Mouse (Mus musculus): ENCODE results near the gene Nudt3.
"Not testable (repeated sequence)": the region's sequence is repeated elsewhere in the genome, so short reads cannot be mapped to it uniquely, and the experiment has no call there.

Nudt3 gene

DNA sequence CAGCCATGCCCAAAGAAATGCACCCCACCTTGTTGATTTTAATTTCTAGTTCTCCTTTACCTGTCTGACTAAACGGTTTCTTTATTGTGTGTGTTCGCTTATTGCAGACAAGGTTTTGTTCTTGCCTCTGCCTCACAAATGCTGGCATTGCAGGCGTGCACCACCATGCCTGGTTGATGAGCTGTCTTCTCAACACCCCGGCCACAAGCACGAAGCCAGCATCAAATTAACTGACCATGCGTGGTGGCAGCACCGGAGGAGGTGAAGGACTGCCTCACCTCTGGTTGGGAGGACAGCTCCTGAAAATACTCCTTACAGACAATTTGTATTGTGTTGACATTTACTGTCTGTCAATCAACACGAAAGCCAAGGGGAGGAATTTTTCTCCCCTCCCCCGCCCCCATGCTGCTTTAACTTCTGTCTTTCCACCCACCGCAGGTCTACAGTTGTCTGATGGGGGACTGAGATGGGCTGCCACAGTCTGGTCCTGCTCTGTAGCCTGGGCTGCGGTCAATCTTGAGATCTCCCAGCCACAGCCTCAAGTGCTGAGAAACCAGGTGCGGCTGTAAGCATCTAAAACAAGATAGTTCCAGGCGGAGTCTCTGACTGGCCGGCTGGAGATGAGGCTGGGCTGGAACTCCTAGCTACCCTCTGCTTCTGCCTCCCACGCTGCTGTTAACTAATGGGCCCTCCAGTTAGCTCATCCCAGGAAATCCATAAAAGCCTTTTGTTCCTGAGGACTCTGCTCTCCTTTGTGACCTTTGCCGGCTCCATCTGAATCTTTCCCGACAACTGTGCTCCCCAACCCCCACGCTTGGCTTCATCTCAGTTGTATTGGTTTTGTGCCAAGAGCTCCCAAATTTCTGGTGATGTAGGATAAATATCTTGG lies 13.1 kb upstream of the Nudt3 start, which contains the start of gene Rps10:
Gene Rps10, minus strand, starts transcription at position 538 of the 889 bp plus-strand sequence.
- DNase-seq (ENCODE audit: low spot score in 2 of 2) = no peak

DNA sequence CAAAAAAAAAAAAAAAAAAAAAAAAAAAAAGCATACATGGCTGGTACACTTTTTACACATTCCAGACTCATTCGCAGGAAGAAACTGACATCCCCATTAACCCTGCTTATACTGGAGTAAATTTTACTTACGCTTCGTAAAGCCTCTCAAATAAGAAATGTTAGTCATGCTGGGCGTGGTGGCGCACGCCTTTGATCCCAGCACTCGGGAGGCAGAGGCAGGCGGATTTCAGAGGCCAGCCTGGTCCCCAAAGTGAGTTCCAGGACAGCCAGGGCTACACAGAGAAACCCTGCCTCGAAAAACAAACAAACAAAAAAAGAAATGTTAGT lies 12.2 kb upstream of the Nudt3 start:
- not testable (repeated sequence) for DNase-seq (ENCODE audit: low spot score in 2 of 2)

DNA sequence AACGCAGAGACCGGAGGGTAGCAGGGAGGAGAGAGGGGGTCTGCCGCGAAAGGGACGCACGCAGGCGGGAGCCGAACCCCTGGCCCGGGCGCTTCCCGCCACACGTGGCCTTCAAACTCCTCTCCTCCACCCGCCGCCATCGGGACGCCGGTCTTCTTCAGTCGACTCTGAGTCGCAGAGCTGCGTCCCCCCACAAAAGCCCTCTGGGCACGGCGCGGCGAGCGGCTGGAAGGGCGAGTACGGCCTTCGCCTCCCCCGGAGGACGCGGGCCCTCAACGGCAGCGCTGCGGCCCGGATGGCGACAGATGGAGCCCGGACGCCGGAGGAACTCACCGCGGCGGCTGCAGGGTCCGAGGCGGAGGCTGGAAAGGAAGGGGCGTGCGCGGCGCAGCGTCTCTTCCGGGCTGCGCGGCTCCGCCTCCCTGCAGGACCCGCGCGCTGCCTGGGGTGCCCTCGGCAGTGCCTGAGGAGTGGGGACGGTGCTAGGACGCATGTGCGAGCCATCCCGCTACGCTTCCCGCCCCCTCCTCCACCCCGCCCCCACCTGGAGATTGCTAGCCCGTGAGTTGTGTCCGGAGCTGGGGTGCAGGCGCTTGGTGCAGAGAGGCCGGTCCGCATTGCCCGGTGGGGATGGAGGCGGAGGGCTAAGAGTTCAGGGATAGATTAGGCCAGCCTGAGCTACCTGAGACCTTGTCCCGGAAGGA lies 11.7 kb upstream of the Nudt3 start, which contains the start of gene RPS10-NUDT3:
Gene RPS10-NUDT3, minus strand, starts transcription at position 352 of the 704 bp plus-strand sequence.
- peak; percentile 82 to 86 for DNase-seq (ENCODE audit: low spot score in 2 of 2)

DNA sequence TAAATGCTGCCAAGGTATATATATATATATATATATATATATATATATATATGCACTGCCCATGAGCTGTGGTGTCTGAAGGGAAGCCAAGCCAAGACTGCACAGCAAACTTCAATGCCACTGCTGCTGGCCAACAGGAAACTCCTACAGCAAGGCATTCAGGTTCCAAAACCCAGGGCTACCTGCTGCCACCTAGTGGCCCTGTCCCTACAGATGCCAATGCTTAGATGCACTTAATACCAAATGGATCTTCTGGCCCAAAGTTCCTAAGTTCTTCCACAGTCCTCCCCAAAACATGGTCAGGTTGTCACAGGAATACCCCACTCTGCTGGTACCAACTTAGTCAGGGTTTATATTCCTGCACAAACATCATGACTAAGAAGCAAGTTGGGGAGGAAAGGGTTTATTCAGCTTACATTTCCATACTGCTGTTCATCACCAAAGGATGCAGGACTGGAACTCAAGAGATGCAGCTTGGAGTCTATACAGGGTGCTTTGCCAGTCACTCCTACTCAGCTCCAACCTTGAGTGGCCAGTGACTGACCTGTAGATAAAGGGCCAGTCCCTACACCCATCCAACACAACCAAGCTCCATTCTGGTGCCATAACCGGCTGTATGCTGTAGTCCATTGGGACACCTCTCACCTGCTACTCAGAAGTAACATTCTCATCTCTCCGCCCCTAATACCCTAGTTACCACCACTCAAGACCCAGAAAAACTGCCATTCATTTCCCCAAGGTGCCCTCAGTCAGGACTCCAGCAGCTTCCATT lies 6.1 kb upstream of the Nudt3 start:
- peak; percentile 88 to 92 for DNase-seq (ENCODE audit: low spot score in 2 of 2)

DNA sequence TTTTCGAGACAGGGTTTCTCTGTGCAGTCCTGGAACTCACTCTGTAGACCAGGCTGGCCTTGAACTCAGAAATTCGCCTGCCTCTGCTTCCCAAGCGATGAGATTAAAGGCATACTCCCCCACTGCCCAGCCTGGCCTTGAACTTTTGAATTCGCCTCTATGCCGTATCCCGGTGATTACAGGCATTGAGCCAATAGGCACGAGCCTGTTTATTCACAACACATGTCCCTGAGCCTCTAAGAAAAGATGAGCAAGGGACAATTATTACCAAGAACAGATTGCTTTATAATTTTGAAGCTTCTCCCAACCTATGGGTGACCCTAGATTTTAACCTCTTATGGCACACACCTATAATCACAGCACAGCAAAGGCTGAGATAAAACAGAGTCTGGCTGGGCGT lies 5.1 kb upstream of the Nudt3 start:
- DNase-seq (ENCODE audit: low spot score in 2 of 2) = no peak

DNA sequence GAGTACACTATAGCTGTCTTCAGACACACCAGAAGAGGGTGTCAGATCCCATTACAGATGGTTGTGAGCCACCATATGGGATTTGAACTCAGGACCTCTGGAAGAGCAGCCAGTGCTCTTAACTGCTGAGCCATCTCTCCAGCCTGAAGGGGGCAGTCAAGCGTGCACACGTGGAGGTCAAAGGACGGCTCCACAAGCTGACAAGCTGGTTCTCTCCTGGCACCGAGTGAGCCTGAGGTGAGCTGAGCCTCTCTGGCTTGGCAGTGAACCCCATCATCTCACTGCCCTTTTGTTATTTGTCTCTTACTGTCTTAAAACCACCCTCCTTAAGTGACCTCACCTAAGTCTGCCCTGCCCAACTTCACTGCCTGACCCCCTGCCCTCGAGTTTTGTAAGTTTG lies 4.2 kb upstream of the Nudt3 start:
- no peak for DNase-seq (ENCODE audit: low spot score in 2 of 2)

DNA sequence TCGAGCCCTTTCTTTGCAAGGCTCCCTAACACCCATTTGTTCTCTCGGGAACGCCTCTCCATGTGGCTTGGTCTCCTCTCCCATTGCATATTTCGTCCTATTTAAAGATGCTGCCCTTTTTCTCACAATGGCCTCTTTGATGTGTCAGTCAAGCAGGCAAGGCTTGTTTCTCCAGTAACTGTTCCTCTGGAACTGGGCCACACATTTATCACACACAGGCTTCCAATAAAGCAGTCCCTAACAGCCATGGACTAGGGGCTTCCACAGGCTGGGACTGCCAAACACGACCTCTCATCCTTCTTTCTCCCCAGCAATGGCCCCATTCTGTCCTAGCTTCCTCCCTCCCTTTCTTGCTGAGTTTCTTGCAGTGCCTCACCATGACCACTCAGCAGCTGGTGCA lies 3.4 kb upstream of the Nudt3 start:
- no peak for DNase-seq (ENCODE audit: low spot score in 2 of 2)

DNA sequence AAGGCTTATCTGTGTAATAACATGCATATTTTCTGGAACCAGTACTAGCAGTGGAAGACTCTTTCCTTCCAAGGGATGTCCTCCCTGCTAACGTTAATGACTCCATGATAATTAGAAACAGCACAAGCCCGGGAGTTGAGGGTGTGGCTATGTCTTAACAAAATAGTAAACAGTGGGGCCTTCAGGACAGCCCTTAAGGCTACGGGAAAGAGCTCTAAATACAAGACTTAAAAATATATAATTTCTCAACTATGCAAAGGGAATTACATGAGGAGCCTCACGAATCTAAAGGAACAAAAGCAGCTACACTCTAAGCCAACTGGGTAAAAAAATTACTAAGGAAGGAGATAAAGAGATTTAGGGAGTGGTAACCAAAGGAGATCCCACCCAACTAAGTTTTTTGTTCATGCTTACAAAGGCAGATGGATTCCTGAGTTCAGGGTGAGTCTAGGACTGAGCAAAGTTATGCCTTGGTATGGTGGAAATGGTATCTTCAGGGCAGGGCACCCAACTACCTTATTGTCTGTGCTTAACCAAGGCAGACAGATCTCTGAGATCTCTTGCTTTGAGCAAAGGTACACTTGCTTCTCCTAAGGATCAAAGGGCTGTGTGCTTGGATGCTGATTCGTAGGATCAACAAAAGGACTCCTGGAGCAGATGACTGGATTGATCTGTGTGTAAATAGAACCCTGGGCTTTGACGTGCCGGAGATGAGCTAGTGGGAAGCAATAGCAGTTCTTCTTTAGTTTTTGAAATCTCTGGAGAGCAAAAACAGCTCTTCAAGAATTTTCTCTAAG lies 2.4 kb upstream of the Nudt3 start:
- DNase-seq (ENCODE audit: low spot score in 2 of 2) = no peak

DNA sequence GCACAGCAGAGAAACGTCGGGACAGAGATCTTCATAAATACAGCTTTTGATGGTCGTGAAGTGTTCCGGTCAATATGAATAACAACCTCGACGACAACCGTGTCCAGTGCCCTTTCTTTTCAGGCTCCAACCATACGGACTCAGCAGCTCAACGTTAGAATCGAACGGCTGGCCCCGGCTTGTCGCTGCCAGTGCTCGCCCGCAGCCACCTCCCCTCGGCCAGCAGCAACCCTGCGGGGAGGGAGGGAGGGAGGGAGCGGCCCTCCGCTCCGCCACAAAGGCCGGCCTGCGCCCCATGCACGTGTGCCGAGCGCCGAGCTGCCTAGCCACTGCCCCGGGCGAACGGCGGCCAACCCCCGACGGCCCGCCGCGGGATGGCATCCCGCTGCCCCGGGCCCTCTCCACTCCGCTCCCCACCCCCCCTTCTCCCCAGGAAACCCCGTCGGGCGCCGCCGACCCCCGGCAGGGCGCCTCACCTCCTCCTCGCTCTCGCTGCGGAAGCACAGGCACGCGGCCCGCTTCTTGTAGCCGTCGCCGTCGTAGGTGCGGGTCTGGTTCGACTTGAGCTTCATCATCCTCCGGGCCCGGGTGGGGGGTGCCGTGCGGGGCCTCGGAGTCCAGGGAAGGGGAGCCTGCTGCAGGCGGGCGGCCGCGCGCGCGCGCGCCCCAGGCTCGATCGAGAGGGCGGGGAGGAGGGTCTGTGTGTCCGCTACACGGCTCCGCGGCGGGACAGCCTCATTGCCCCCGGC lies 510 bp downstream of the Nudt3 start:
- DNase-seq (ENCODE audit: low spot score in 2 of 2) = peak; percentile 39 to 44

DNA sequence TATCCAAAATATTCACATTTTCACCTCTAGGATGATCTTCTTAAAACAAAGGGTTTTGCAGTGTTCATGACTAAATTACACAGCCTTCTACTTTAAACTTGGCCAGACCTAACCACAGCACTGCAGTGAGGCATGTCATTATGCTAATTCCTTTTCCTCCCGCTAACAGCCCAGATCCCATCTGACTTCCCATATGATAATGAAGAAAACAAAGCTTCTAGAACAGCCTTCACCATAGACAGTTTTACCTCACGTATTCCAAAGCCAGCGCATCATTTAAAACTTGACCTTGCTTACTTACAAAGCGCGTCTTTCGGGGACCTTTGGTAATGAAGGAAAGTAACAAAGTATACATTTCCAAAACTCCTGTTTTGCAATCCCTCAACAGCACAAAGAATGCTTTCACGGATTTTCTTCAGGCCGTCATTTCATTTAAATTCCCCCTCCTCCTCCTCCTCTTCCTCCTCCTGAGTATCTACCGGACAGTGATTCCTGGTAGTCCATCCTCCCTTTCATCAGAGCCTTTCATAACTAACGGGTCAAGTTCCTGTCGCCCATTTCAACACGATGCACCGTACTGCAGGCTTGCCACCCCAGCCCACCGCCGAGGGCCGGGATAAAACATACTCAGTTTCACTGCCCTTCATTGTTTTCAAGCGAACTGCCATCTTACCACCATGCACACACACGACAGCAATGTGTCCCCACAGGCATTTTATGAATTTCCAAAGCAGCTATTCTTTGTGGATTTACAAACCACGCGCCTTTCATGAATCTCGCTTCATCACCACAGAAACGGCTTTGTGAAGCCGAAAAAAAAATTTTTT lies 1.4 kb downstream of the Nudt3 start:
- no peak for DNase-seq (ENCODE audit: low spot score in 2 of 2)

DNA sequence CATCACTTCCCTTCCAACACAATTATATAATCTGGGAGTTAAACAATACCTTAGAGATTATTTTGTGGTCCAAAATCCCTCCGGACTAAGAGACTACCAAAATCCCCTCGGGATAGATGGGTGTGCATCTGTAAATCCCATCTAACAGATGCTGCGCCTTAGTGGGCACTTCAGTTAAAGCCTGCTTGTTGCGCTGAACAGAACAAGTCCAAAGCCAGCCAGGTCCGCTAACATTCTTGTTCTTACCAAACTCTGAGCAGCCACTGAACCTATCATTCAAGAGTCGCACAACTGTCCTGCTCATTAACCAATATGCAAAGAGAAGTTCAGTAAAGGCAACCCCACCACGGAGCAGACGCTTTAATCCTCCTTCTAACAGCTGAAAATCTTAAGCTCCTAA lies 2.1 kb downstream of the Nudt3 start:
- DNase-seq (ENCODE audit: low spot score in 2 of 2) = no peak

DNA sequence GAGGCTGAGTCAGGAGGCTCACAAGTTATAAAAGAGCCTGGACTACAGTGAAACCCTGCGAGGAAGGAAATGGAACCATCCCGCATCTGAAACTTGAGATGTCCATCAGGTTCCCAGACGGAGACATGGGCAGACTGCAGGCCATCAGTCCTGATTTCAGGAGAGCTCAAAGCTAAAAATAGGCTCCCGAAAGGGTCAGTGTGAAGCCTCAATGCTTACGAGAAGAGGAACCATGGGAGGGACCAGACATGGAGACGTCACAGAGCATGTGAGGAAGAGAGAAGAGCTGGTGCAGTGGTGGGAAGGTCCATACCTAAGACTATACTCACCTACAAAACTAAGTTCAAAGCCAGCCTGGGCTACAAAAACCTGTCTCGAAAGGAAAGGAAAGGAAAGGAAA lies 7.9 kb downstream of the Nudt3 start:
- DNase-seq (ENCODE audit: low spot score in 2 of 2) = no peak

DNA sequence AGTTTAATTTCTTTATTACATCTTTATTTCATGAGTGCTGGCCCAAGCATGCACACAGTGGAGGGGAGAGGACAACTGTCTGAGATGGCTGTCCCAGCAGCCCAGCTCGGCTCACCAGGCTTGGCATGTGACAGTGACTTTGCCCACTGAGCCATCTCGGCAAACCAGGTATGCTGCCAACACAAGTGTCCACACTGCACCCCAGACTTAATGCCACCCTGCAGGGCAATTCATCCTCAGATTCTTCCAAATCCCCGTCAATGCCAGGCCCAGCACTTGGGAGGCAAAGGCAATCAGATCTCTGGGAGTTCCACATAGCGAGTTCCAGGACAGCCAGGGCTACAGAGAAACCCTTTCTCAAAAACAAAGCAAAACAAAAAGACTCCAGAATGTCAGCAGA lies 10.3 kb downstream of the Nudt3 start:
- DNase-seq (ENCODE audit: low spot score in 2 of 2) = no peak

DNA sequence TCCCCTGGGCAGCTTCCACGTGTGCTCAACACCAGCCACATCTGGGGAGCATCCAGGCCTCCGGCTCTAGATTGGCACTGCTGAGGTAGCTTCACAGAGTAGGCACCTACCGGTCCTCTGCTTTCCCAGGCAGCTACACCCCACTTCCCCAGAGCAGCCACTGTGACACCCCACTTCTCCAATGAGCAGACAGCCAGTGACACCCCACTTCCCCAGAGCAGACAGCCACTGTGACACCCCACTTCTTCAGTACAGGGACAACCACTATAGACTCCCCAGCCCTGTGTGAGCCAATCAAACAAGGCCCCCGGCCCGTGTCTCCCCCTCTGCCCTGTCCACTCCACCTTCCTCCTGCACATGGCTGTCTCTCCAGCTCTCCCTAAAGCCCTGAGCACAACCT lies 11.3 kb downstream of the Nudt3 start:
- DNase-seq (ENCODE audit: low spot score in 2 of 2) = no peak

DNA sequence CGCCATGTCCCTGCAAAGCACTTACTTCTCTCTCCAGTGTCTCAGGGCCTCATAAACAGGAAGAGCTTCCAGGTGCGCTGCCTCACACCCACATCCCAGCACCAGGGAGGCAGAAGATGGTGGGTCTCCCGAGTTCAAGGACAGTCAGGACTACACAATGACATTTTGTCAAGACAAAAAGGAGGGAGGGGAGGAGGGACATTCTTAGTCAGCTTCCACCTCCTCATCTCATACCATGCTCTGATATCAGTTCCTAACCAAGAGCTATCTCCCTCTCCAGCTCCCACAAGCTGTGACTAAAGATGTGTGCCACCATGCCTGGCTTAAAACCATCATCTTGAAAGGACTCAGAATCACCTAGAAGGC lies 11.8 kb downstream of the Nudt3 start:
- DNase-seq (ENCODE audit: low spot score in 2 of 2) = no peak

DNA sequence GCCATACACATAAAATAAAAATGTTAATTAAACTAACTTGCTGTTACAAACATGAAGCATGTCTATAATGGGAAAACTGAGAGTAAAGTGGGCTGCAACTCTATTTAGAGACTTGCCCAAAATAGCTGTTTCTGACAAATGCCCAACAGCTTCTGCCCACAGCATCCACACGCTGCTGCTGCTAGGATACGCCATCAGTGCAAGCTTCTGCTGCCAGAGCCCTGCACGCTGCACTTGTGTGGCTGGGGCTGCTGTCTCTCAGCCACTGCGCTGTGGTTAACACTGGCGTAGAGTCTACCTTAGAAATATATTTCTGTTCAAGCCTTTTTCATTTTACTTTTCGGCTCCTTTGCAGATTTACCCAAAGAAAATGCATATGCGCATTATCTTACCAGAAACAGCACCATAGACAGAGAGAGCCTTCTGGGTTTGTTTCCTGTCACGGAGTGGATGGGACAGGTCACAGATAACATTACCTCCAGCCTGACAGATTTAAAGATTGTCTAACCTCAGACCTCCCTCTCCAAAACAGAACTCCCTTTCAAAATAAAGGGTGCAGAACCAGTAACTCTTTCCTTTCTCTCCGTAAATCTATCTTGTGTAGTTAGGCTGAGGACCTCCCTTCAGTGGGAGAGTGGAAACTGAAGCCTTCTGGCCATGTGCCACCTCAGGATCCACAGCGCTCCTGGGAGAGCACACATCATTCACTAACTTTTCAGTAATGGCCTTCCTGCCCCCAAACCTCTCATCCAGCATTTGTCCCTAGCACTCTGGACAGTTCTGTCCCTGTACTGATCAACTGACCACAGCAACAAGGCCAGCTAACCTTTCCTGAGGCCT lies 12.4 kb downstream of the Nudt3 start:
- peak; percentile 80 for DNase-seq (ENCODE audit: low spot score in 2 of 2)

DNA sequence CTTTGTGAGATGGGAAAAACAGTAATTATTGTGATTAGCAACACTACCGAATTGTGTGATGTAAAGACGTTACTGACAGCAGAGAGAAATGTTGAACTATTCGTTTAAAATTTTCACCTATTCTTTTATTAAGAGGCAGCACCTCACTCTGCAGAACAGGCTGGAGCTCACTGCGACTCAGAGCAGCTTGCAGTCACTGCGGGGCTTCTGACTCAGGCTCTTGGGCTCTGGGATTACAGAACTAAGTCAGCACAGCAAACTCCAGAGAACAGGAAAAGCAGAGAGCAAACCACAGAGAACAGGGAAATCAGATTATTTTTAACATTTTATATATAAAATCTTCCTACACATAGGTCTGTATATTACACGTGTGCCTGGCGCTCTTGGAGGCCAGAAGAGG lies 13.7 kb downstream of the Nudt3 start:
- DNase-seq (ENCODE audit: low spot score in 2 of 2) = no peak

DNA sequence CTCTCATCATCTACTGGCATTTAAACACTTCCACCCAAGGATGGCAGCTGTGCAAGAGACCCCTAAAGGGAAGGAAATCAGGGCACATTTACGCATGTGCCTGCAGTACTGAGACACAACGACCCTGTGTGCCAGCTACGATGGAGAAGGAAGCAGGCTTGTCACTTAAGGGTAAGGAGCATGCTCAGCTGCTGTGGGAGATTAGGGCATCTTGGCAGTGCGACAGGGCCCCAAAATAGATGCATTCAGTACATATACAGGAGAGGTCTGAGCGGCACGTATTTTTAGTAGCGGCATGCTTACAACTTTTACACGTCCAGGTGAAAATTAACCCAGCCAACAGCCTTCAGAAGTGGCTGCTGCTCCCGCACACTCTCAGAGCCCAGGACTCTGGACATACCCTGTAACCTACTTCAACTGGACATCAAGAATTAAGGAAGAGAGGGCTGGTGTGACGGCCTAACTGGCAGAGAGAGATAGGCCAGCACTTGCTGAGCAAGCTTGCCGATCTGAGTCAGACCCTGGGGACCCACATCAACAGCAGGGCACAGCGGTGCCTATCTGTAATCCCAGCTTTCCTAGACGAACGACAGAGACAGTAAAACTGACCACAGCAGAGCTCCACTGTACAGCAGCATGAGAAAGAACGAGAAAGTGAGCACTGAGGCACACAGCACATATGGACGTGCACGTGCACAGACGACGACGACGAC lies 19.6 kb downstream of the Nudt3 start:
- peak in 1 of 2 experiments; percentile 49 for DNase-seq (ENCODE audit: low spot score in 2 of 2)

Data from right cerebral cortex, adult 2 months (tissue).